Mouse (Mus musculus) limb, embryonic 14.5 days (tissue): ENCODE results near the gene Cox10. TPM values are rescaled to one million over a fixed set of nuclear protein-coding genes. Genes with fewer than 3 reads are reported as not detected.

ENCODE experiments used
- ATAC-seq: fragments of 200-750 bp; cut with Nextera tagmentation; 2 replicates; pipeline ENCODE4 v1.8.0; 2017; ENCODE audit warnings: low read depth, moderate number of reproducible peaks, moderate TSS enrichment; ENCODE audit not compliant: low FRiP score
- DNase-seq: peaks from one replicate; pipeline ENCODE4 v3.0.0-alpha.2; 2015; ENCODE audit warnings: low spot score
- H3K27ac ChIP-seq: fragments of 300-500 bp; sonication (generic); replicated peaks from 2 replicates; pipeline ENCODE4 v1.5.1; 2014; ENCODE audit warnings: low read depth, mild to moderate bottlenecking, low read length, moderate library complexity, mixed read lengths
- H3K27me3 ChIP-seq: fragments of 300-500 bp; sonication (generic); 2 replicates; pipeline ENCODE4 v1.6.1; 2014; ENCODE audit warnings: low read length, mixed read lengths; ENCODE audit not compliant: control insufficient read depth, insufficient read depth
- H3K36me3 ChIP-seq: fragments of 300-500 bp; sonication (generic); 2 replicates; pipeline ENCODE4 v1.6.1; 2014; ENCODE audit warnings: mild to moderate bottlenecking, low read length, moderate library complexity, mixed read lengths; ENCODE audit not compliant: control insufficient read depth, insufficient read depth
- H3K4me1 ChIP-seq: fragments of 300-500 bp; sonication (generic); 2 replicates; pipeline ENCODE4 v1.6.1; 2014; ENCODE audit warnings: antibody characterized with exemption, low read length, mixed read lengths; ENCODE audit not compliant: control insufficient read depth, insufficient read depth
- H3K4me2 ChIP-seq: fragments of 300-500 bp; sonication (generic); replicated peaks from 2 replicates; pipeline ENCODE4 v1.6.1; 2014; ENCODE audit warnings: low read depth, mild to moderate bottlenecking, low read length, moderate library complexity; ENCODE audit not compliant: severe bottlenecking
- H3K4me3 ChIP-seq: fragments of 300-500 bp; sonication (generic); replicated peaks from 2 replicates; pipeline ENCODE4 v1.5.1; 2014; ENCODE audit warnings: low read length
- H3K9ac ChIP-seq: fragments of 300-500 bp; sonication (generic); 2 replicates; pipeline ENCODE4 v1.6.1; 2014; ENCODE audit warnings: mild to moderate bottlenecking, low read depth, low read length, moderate library complexity; ENCODE audit not compliant: severe bottlenecking
- H3K9me3 ChIP-seq: fragments of 300-500 bp; sonication (generic); 2 replicates; pipeline ENCODE4 v1.6.1; 2016; ENCODE audit warnings: low read length; ENCODE audit not compliant: control insufficient read depth
- POLR2A ChIP-seq: fragments of 200-500 bp; IDR thresholded peaks from 2 replicates; pipeline ENCODE4 v1.8.0; 2012; ENCODE audit warnings: inconsistent platforms, mild to moderate bottlenecking, moderate library complexity, borderline replicate concordance; ENCODE audit not compliant: insufficient read depth, insufficient read length; ENCODE audit errors: extremely low read depth
- whole genome bisulfite sequencing: fragments of 180-500 bp; shearing (Covaris S2); extraction: QIAGEN DNeasy Blood & Tissue Kit; methylation state at CpG from one replicate; pipeline ENCODE4 v1.1.7; 2014; 5-methylcytosine and 5-hydroxymethylcytosine counted together
- polyA plus RNA-seq, 2 experiments: library from polyadenylated mRNA; depleted of rRNA in 1 of 2; stranded (reverse) in 1 of 2; unstranded in 1 of 2; fragments of >200 nt; fragmentation: Nextera tagmentation in 1 of 2; extraction: Ambion mirVana in 1 of 2; gene quantifications; 2 replicates each; pipeline versions ENCODE4 v1.2.1 to v1.2.3; 2012 to 2014

The Cox10 gene
- polyA plus RNA-seq, 2 experiments = 13.3 to 20.6 TPM

DNA sequence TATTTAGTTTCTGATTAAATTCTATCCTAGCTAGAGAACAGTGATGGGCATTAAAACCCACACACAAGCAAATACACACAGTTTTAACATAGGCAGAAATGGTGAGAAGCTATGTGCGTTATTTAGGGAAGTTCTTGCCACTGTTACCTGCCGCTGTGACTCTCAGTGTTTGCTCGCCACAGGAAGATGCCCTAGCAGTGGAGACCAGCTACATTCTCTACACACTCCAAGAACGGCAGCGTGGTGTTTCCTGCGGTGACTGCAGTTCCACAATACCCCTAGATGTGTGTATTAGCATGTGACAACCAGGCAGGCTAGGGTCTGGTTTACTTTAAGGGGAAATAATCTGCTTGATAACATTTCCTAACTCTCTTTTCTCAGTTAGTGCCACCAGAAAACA is 64.0 kb downstream of the Cox10 start:
- H3K36me3 ChIP-seq = no peaks in the 10 kb centered on the region
- 69% methylated on average over 6 of the region's 6 CpGs for WGBS
- no peaks in the 10 kb centered on the region for H3K9me3 ChIP-seq
- H3K27ac ChIP-seq = no peak overlapping the region
- no peak for TF ChIP-seq POLR2A
- DNase-seq (no peak), ATAC-seq (no peak)
- no peak overlapping the region for H3K9ac ChIP-seq
- peaks cover 9% of the 10 kb centered on the region; the same call in 1 of the 2 replicates for H3K4me1 ChIP-seq
- H3K27me3 ChIP-seq = no peaks in the 10 kb centered on the region
- no peak overlapping the region for H3K4me2 ChIP-seq
- no peak overlapping the region for H3K4me3 ChIP-seq

DNA sequence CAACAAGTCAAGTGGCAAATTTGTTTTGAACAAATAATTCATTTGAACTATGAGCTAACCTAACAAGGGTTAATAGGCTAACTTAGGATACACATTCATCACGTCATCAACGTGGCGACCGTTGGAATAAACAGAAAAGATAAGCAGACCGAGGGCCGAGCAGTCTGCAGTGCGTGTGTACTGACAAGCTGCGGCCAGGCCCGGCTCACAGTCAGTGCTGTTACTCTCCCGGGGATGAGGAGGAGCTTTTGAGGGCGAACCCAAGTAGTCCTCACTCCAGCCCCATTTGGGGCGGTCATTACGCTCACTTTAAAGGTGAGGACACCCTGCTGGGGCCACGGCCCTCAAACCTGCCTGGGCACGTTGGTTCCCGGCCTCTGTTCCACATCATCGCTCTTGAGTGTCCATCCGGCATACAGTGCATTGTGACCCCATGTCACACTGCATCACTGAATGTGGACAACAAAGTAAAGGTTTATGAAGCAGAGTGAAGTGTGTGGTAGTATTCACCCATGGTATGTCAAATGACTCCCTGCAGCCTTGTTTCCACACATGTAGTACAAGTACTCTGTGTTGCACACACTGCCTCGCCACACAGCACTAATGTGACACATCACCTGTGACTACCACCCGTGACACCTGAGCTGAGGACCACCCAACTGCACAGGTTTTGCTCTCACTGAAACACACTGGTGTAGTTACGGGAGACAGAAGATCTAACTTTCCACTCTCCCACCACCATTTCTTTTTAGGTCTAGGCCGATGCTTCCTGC is 68.4 kb downstream of the Cox10 start:
- Histone ChIP-seq H3K4me3 (no peak overlapping the region), H3K36me3 (no peaks in the 10 kb centered on the region), H3K27ac (no peak overlapping the region), H3K4me1 (peaks cover 9% of the 10 kb centered on the region; the same call in 1 of the 2 replicates), H3K9me3 (peaks cover 3% of the 10 kb centered on the region; the same call in 1 of the 2 replicates), H3K9ac (no peak overlapping the region), H3K27me3 (no peaks in the 10 kb centered on the region), H3K4me2 (no peak overlapping the region)
- 59% methylated on average over 22 of the region's 22 CpGs for WGBS
- TF ChIP-seq POLR2A = no peak
- DNase-seq (no peak), ATAC-seq (no peak)

DNA sequence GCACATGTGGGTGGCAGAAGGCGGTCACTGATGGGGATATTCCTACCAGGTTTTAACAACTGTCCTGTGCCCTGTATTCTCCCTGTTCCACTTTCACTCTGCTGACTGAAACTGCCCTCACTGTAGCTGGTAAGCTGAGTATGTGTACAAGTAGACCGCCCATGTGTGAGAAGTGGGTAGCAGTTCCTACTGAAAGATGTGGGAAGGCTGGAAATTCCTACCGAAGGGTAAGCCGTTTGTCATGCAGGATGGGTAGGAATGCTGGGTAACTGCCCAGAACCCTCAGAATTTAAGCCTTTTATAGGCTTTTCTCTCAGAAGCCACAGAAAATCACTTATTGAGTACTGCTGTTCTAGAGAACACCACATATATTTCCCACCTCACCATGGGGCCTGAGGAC is 75.1 kb downstream of the Cox10 start:
- Histone ChIP-seq H3K4me1 (peaks cover 11% of the 10 kb centered on the region), H3K9ac (no peak overlapping the region), H3K9me3 (peaks cover 3% of the 10 kb centered on the region; the same call in 1 of the 2 replicates), H3K27ac (no peak overlapping the region), H3K27me3 (no peaks in the 10 kb centered on the region), H3K4me2 (no peak overlapping the region), H3K36me3 (no peaks in the 10 kb centered on the region), H3K4me3 (no peak overlapping the region)
- ATAC-seq (no peak), DNase-seq (no peak)
- 79% methylated on average over 4 of the region's 4 CpGs for WGBS
- TF ChIP-seq POLR2A = no peak

DNA sequence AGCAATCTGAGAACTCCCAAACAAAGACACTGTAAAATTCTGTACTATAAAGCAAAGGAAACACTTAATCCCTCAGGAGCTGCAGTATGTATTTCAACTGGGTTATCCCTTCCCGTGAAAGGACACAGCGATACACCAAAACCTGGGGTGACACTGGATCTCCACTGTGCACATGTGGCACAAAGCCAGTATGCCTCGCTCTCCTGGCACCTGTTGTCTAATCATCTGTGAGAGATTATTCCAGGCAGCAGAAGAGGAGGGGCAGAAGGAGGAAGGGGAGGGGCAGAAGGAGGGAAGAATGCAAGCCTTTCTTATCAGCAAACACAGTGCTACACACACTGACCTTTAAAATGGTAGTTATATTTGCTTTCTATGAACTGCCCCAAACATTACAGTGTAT is 75.8 kb downstream of the Cox10 start:
- Histone ChIP-seq H3K27ac (no peak overlapping the region), H3K9me3 (peaks cover 3% of the 10 kb centered on the region; the same call in 1 of the 2 replicates), H3K36me3 (no peaks in the 10 kb centered on the region), H3K4me2 (no peak overlapping the region), H3K9ac (no peak overlapping the region), H3K4me3 (no peak overlapping the region), H3K27me3 (no peaks in the 10 kb centered on the region), H3K4me1 (peaks cover 11% of the 10 kb centered on the region)
- peak; percentile 72; the same call in 1 of the 2 replicates for ATAC-seq
- peak; percentile 27 for DNase-seq
- no peak for TF ChIP-seq POLR2A
- WGBS = 18% methylated on average over 3 of the region's 3 CpGs

DNA sequence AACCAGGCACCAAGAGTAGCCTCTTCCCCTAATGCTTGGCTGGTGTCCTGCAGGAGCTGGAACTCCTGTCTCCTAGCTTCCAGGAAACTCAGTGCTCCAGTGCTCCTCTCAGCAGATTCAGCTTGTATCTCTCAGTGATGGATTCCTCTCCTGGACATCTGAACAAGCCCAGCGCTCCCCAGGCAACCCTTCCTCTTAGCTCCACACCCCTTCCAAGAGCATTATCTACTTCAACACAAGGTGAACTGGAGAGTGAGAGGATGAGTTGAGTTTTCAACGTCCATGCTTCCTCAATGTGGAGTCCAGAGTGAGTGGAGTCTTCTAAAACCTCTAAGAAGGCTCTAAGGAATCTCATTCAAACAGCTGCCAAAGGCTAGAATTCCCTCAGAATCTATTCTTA is 76.6 kb downstream of the Cox10 start:
- H3K9ac ChIP-seq = no peak overlapping the region
- peaks cover 11% of the 10 kb centered on the region for H3K4me1 ChIP-seq
- WGBS = 83% methylated on average over 2 of the region's 2 CpGs
- H3K4me3 ChIP-seq = no peak overlapping the region
- H3K9me3 ChIP-seq = peaks cover 3% of the 10 kb centered on the region; the same call in 1 of the 2 replicates
- no peaks in the 10 kb centered on the region for H3K36me3 ChIP-seq
- no peak for TF ChIP-seq POLR2A
- DNase-seq (no peak), ATAC-seq (no peak)
- H3K27me3 ChIP-seq = no peaks in the 10 kb centered on the region
- no peak overlapping the region for H3K4me2 ChIP-seq
- H3K27ac ChIP-seq = no peak overlapping the region

DNA sequence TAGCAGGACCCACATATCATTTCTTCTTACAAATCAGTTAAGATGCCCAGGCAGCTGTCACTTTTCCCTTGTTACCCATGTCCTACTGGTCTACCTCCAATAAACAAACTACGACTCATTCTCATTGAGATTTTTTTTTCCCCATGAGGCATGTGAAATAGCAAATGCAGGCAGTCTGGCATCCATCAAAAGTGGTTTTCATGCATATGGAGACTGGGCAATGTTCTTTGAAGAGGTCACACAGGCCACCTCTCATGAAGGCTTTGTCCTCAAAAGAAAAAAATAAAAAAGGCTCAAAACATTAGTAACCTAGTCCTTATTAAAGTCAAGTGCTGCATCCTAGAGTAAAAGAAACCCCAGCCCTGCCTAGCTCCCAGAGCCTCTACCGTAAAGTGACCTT is 78.2 kb downstream of the Cox10 start:
- H3K4me3 ChIP-seq = no peak overlapping the region
- H3K27me3 ChIP-seq = no peaks in the 10 kb centered on the region
- H3K27ac ChIP-seq = no peak overlapping the region
- no peaks in the 10 kb centered on the region for H3K36me3 ChIP-seq
- H3K4me2 ChIP-seq = no peak overlapping the region
- no peak for DNase-seq
- H3K9me3 ChIP-seq = no peaks in the 10 kb centered on the region
- ATAC-seq = no peak
- TF ChIP-seq POLR2A = no peak
- H3K4me1 ChIP-seq = peaks cover 11% of the 10 kb centered on the region
- WGBS = 53% methylated on average over 2 of the region's 2 CpGs
- H3K9ac ChIP-seq = no peak overlapping the region
